Mouse (Mus musculus) thymus, postnatal 10 days (tissue): Measurements from ENCODE around the gene Gm10340.
"Not testable (repeated sequence)": the region's sequence is repeated elsewhere in the genome, so short reads cannot be mapped to it uniquely, and the experiment has no call there.

ENCODE experiments used
- DNase-seq, 2 experiments: peaks; one replicate each; pipeline ENCODE4 v3.0.0; 2021; ENCODE audit warnings: low spot score in 2 of 2

The Gm10340 gene

DNA sequence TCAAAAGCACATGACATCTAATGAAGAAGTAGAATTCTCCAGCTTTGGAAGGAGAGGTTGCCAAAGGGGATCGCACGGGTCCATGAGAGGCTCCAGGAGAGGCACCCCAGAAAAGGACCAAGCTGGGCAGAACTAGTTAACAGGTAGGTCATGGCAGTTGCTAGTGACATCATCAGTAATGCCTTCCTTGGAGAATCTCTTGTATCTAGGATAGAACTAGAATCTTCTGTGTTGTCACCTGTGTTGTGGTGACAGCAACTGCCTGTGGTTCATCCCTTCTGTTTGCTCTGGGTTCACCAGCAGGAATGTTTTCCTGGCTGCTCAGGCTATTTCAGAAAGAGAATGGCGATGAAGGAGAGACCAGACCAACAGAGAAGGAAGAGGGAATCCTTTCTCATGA lies at the start of gene Gm10340:
Gene Gm10340, plus strand, starts transcription at position 301 of the 400 bp plus-strand sequence.
- not testable (repeated sequence) for DNase-seq

DNA sequence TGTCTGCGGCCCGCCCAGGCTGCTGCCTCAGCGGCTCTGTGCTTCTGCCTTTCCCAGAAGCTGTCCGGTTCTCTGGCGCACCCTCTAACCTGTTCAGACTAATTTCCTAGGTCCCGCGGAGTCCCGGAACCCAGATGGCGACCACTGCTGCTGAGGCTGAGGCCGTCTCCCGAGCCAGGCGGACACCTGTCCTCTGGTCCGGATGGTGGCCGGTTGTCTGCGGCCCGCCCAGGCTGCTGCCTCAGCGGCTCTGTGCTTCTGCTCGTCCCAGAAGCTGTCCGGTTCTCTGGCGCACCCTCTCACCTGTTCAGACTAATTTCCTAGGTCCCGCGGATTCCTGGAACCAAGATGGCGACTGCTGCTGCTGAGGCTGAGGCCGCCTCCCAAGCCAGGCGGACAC lies 17.7 kb upstream of the Gm10340 start:
- DNase-seq, result peak; percentile 2 to 4

DNA sequence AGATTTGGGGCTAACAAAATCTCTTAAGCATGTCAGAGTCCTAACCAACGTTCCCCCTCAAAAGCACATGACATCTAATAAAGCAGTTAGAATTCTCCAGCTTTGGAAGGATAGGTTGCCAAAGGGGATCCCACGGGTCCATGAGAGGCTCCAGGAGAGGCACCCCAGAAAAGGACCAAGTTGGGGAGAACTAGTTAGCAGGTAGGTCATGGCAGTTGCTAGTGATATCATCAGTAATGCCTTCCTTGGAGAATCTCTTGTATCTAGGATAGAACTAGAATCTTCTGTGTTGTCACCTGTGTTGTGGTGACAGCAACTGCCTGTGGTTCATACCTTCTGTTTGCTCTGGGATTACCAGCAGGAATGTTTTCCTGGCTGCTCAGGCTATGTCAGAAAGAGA lies 54.2 kb downstream of the Gm10340 start, which contains the start of gene Gm5795:
Gene Gm5795, plus strand, starts transcription at position 301 of the 400 bp plus-strand sequence.
- not testable (repeated sequence) for DNase-seq
